Mouse (Mus musculus) spleen, postnatal 14 days (tissue): ENCODE measurements around the gene Dnajc4.
A peak's percentile ranks its signal among the peaks of the same experiment; 100 is the strongest.
"Not testable (repeated sequence)": the region's sequence is repeated elsewhere in the genome, so short reads cannot be mapped to it uniquely, and the experiment has no call there.

Experiments used
- DNase-seq, 2 experiments: peaks; one replicate each; pipeline ENCODE4 v3.0.0; 2021 to 2022; ENCODE audit warnings: low spot score in 2 of 2

The Dnajc4 gene

GRCm38 (mm10) chr19:6995255-6995991 is 3.1 kb upstream of the Dnajc4 start:
- no peak for DNase-seq

- no peak for DNase-seq
Measured at GRCm38 (mm10) chr19:6994489-6994888, 2.1 kb upstream of the Dnajc4 start.

DNA sequence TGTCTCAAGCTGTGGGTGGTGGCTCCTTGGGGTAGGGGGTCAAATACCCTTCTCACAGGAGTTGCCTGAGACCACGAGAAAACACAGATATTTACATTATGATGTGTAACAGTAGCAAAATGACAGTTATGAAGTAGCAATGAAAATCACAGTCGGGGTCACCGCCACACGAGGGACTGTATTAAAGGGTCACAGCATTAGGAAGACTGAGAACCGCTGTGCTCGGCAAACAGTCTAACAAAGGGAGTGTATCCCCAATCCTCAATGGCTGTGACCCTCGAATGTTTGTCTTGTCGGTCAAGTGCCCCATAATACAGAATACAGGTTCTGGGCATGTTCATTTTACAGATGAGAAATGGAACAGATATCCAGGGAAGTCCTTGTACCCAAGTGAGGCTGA is 1.6 kb upstream of the Dnajc4 start:
- DNase-seq: no peak

DNA sequence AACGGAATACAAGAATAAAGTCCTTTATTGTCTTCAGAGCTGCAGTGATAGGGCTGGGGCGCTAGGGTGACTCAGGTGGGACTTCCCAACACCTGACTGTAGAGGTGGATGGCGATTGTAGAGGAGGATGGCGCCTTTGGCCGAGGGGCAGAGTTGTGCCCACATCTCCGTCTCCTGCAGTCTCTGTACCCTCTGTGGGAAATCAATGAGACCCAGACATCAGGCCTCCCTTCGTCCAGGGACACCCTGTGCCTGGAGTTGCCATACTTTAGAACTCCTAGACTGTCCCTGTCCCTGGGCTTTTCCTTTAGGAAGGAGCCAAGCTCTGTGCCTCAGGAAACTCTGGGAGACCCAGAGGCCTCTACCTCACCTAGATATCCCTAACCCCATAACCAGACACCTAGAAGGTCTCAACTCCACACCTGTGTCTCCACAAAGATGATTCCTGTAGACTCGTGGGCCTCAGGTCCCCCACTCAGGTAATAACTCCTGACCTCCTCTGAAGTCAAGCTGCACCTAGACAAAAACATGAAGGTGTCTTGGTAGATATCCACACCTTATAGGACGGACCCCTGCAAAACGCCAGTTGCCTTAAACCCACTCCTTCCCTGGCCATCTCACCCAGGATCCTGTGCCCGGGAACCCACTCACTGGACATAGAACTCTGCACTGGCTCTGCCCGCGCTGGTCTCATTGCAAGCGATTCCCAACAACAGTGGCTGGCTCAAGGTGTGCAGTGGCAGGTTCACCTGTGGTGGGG is 819 bp upstream of the Dnajc4 start:
- DNase-seq: no peak

DNA sequence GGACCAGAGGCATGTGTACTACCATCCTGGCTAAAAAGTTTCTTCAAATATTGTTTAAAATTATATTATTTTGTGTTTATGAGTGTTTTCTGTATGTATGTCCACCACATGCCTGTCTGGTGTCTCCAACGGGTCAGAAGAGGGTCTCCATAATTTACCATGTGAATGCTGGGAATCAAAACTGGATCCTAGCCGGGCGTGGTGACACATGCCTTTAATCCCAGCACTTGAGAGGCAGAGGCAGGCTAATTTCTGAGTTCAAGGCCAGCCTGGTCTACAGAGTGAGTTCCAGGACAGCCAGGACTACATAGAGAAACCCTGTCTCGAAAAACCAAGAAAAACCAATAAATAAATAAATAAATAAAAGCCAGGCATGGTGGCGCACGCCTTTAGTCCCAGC is 1.2 kb downstream of the Dnajc4 start:
- DNase-seq: not testable (repeated sequence)

- no peak for DNase-seq
Measured at GRCm38 (mm10) chr19:6990712-6991111, 1.7 kb downstream of the Dnajc4 start.

- no peak for DNase-seq
Measured at GRCm38 (mm10) chr19:6989251-6989650, 3.1 kb downstream of the Dnajc4 start.

GRCm38 (mm10) chr19:6987904-6988285 is 4.5 kb downstream of the Dnajc4 start:
- no peak for DNase-seq

DNA sequence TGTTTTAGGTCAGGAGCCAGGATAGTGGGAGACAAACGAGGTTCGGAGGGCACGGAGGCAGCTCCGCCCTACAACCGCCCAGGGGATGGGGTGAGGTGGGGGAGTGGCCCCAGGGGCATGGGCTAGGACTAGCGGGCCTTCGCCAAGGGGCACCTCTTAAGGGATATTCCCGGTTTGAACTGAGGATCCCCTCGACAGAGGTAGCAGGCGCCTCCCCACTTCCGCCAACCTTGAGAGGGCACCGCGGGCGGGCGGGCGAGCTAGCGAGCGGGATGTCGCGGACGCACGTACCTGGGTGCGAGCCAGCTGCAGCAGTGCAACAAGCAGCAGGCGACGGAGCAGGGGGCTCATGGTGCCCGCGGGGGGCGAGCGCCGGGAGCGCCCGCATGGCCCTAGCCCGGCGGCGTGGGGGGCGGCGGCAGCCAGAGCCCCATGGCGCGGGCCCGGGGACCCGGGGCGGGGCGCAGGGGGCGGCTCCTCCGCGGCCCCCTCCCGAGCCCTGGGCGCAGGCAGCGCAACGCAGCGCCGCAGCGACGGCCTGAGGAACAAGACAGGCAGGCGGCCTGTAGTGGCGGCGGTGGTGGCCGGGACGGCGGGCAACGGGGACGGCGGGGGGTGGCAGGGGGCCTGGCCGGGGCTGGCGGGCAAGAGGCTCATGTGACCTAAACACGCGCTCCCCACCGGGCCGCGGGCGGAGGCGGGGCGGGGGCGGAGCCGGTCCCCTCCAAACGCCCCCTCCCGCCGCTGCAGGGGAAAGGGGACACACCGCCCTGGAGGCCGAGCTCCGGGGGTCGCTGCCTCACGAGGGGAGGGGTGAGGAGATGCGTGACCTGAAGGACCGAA is 5.1 kb downstream of the Dnajc4 start, which contains the start of gene Vegfb:
TSS of gene Vegfb (minus strand) at position 591 of the 843 bp plus-strand sequence.
- DNase-seq: peak in 1 of 2 experiments; percentile 48

GRCm38 (mm10) chr19:6985951-6986708 is 6.2 kb downstream of the Dnajc4 start:
- DNase-seq: no peak

DNA sequence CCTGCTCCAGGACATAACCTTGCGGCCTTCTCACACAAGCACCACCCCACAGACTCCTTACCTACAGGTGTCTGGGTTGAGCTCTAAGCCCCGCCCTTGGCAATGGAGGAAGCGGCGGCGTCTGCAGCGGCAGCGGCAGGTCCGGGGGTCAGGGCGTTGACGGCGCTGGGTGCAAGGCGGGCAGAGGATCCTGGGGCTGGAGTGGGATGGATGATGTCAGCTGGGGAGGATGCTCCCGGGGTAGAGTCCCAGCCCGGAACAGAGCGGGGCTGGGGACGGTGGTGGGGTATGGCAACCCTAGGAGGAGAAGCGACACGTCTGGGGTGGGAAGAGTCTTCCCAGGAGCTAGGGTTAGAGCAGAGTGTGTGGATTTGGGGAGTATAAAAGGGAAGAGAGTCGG is 7.1 kb downstream of the Dnajc4 start:
- DNase-seq: no peak

GRCm38 (mm10) chr19:6983621-6984020 is 8.8 kb downstream of the Dnajc4 start:
- DNase-seq: no peak

DNA sequence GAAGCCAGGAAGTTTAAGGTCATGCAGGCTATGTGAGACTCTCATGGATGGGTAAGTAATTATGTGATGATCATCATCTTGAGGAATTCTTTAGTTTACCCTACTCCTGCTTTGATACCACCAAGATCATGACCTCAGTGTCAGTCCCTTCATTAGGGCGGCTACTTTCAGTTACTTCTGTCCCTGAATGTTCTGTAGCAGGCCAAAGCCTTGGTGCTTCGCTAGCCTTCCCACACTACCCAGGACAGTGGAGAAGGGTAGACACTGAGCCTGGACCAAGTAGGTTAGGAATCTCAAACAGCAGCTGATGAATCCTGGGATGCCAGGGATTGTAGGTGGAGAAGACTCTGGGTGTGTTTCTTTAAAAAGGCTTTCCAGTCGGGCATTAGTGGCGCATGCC is 10.9 kb downstream of the Dnajc4 start:
- DNase-seq: no peak

DNA sequence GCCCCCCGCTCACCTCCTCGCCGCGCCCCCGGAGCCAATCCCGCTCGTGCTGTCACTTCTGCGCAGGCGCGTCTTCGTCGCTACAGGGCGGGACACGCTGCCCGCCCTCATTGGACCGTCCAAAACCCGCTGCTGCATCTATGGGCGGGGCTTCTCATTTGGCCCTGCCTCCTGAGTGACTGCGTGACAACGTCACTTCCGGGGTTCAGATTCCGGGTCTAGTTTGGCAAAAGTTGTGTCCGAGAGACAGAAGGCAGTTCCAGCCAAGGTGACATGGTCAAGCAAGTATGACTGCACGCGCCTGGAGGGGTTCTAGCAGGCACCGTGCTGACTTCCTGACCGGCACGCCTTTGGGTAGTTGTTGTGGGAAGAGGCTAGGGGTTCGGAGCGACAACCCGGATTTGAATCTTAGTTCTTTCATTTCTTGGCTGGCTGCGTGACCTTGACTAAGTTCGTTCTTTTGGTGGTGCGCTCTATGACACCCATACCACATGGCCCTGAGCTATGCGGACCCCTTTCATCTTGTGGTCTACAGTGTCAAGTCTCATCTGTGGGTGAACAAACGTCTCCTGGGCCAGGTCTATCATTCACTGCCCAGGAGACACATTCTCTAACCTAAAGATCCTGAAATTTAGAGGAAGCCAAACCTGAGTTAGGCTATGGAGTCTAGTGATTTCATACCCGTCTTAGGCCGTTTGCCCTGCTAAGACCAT is 11.8 kb downstream of the Dnajc4 start, which contains the start of gene Fkbp2:
TSS of gene Fkbp2 (minus strand) at position 121 of the 713 bp plus-strand sequence.
- DNase-seq: peak; percentile 94 to 98

DNA sequence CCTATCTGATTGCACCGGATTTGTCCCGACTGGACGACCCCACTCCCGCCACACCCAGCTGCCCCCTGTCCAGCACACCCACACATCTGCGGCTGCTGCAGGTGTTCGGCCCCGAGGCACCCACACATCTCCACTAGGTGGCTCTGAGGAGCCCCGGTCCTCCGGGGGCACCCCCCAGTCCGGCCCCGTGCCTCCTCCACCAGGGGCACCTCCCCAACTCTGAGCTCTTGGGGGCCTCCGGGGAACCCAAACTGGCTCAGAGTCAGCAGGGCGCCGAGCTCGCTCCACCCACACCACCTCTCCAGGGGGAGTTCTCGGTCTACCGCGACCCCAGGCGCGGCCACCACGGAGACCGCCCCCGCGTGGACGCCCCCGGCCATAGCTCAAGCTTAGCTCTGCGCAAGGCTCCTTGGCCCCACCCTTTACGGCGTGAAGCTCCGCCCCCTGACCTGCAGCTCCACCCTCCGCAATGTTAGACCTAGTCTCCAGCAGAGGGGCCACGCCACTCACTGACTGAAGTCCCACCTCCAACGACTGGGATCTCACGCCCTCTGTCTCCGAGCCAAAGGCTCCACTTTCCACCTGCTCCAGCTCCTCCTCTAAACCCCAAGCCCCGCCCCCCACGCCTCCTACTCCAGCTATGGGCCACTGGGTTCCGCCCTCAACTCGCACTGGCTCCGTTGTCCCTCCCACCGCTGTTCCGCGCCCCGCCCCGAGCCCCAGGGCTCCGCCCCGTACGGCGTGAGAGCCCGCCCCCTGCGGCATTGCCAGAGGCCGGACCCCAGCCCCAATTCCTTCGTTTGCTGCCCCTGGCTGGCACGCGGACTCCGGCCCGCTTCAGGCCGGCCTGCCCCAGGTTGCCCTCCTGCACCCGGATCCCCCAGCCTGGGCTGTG is 12.6 kb downstream of the Dnajc4 start:
- DNase-seq: peak; percentile 99

DNA sequence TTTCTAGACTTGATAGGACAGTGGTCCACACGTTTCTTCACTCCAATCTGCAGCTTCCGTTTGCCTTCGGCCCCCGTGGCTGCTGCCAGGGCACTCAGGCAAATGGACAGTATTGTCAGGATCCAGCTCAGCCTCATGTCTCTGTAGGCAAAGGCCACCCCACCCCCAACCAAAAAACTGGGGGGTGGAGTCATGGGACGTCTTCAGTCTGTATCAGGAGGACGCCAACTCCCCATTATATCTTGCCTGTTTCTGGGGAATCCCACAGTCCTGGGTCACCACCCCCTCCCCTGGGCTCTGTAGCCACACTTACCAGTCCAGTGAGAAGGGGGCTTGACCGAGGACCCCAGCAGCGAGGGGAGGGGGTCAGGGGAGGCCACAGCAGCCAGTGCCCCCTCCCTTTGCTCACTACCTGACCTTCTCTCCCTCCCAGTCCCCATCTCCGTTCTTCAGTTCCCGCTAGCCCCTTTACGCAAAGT is 13.3 kb downstream of the Dnajc4 start:
- DNase-seq: no peak

DNA sequence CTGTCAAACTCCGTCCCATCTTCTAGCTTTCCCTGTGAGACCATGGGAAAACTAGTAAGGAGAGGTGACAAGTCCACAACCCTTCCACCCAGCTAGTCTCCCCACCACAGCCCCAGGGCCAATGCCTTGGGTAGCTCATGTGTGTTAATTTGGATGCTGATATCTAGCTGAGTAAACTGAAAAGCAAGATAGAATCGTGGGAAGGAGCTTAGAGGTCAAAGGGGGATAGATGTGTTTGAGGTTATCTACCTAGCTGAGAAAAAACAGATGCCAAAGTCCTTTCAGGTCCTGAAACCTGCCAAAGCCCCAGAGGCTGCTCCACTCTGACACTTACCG is 13.8 kb downstream of the Dnajc4 start:
- no peak for DNase-seq

DNA sequence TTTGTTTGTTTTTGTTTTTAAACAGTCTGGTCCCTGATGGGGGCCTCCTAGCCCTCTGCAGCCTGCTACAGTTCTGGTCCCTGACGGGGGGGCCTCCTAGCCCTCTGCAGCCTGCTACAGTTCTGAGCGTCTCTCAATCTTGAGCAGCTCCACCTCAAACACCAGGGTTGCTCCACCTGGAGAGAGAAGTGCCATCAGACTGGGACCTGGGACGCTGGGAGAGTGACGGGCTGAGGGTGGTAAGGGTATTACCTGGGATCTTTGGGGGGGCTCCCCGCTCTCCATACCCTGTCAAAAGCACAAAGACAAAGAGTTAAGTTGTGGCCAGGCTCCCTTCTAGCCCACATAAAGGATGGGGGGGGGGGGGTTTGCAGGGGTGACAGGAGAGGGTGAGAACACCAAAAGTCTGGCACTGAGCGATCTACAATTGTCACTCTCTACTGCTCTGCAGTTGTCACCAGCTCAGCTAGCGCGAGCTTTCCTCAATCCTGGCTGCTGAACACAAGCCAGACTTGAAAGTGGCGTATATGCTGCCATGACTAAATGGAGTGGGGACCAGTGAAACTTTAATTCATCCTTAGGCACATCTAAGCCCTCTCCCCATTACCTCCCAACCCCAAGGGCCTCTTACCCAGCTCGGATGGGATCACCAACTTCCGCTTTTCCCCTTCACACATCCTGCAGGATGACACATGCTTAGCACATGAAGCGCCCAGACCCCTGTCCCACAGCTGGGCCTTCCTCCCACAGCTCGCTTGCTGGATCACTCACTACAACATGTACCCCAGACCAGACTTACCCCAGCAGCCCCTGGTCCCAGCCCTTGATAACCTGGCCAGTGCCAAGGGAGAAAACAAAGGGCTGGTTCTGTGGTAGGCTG is 14.4 kb downstream of the Dnajc4 start:
- no peak for DNase-seq
